Mouse (Mus musculus) ES-E14 (cell line): ENCODE results near the gene Fam72a.

Experiments
- CHD2 ChIP-seq: IDR thresholded peaks from 2 replicates; pipeline ENCODE4 v1.6.1; 2014; ENCODE audit warnings: mild to moderate bottlenecking, low read depth, low read length, inconsistent platforms
- HCFC1 ChIP-seq: IDR thresholded peaks from 2 replicates; pipeline ENCODE4 v1.6.1; 2012; ENCODE audit warnings: low read length, inconsistent platforms, borderline replicate concordance; ENCODE audit not compliant: insufficient read depth
- MAFK ChIP-seq: IDR thresholded peaks from 2 replicates; pipeline ENCODE4 v1.6.1; 2014; ENCODE audit warnings: mild to moderate bottlenecking, low read depth, low read length, inconsistent platforms; ENCODE audit not compliant: insufficient read depth
- ZC3H11A ChIP-seq: IDR thresholded peaks from 2 replicates; pipeline ENCODE4 v1.6.1; 2012; ENCODE audit warnings: low read depth, mild to moderate bottlenecking, inconsistent platforms, low read length, borderline replicate concordance
- ZNF384 ChIP-seq: IDR thresholded peaks from 2 replicates; pipeline ENCODE4 v1.6.1; 2012; ENCODE audit warnings: low read depth, low read length, inconsistent platforms

DNA sequence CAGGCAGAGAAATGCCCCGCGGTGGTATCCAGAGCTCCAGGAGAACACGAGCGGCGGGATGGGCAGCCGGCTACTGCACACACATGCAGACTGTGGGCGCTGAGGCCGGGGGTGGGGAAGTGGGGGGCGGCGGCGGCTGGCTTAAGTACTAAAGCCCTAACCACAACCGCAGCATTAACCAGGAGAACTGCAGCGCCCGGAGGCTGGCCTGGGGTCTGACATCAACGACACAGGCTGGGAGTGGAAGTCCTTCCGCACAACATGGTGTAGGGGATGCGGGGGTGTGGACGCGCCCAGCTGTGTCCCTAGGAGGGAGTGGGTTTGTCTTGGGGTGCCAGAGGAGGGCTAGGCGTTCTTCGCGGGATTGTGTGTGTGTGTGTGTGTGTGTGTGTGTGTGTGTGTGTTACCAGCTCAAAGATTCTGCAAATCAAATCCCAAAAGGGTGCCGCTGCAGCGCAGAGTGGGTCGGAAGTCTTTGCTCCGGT is 2.6 kb upstream of the Fam72a start:
- TF ChIP-seq MAFK (no peak), ZNF384 (no peak), ZC3H11A (no peak), CHD2 (no peak), HCFC1 (no peak)
